Mouse (Mus musculus) embryonic facial prominence, embryonic 10.5 days (tissue): Measurements from ENCODE around the gene Bcl2l14. TPM values are rescaled to one million over a fixed set of nuclear protein-coding genes. Genes with fewer than 3 reads are reported as not detected.

ENCODE experiments used
- DNase-seq: peaks from one replicate; pipeline ENCODE4 v3.0.0-alpha.2; 2017; ENCODE audit warnings: low spot score
- H3K27ac ChIP-seq: fragments of 300-500 bp; sonication (generic); replicated peaks from 2 replicates; pipeline ENCODE4 v1.5.1; 2016; ENCODE audit warnings: mild to moderate bottlenecking
- H3K27me3 ChIP-seq: fragments of 300-500 bp; sonication (generic); replicated peaks from 2 replicates; pipeline ENCODE4 v1.6.1; 2016; ENCODE audit warnings: low read depth, mild to moderate bottlenecking; ENCODE audit not compliant: poor library complexity, severe bottlenecking
- H3K36me3 ChIP-seq: fragments of 300-500 bp; sonication (generic); replicated peaks from 2 replicates; pipeline ENCODE4 v1.6.1; 2016; ENCODE audit warnings: mild to moderate bottlenecking, moderate library complexity
- H3K4me1 ChIP-seq: fragments of 300-500 bp; sonication (generic); 2 replicates; pipeline ENCODE4 v1.6.1; 2016
- H3K4me3 ChIP-seq: fragments of 300-500 bp; sonication (generic); 2 replicates; pipeline ENCODE4 v1.5.1; 2016; ENCODE audit warnings: mild to moderate bottlenecking, moderate library complexity
- H3K9me3 ChIP-seq: fragments of 300-500 bp; sonication (generic); 2 replicates; pipeline ENCODE4 v1.6.1; 2016; ENCODE audit warnings: mild to moderate bottlenecking
- WGBS: fragments of 180-500 bp; shearing (Covaris S2); methylation state at CpG from one replicate; pipeline ENCODE4 v1.1.7; 2016; 5-methylcytosine and 5-hydroxymethylcytosine counted together
- polyA plus RNA-seq: library from polyadenylated mRNA; unstranded; fragments of >200 nt; fragmentation: Nextera tagmentation; extraction: Ambion mirVana; gene quantifications from 2 replicates; pipeline ENCODE4 v1.2.1, GENCODE M21; 2016

Bcl2l14 gene
- polyA plus RNA-seq, 1 experiment from 2014 or later, result 0.74 TPM

- H3K4me3 ChIP-seq, result no peak overlapping the region
- no peaks in the 10 kb centered on the region for H3K36me3 ChIP-seq
- DNase-seq, result no peak
- H3K4me1 ChIP-seq, result peaks cover 14% of the 10 kb centered on the region
- H3K9me3 ChIP-seq, result no peaks in the 10 kb centered on the region
- 60% methylated on average over 4 of the region's 4 CpGs for WGBS
- H3K27me3 ChIP-seq, result no peaks in the 10 kb centered on the region
- no peak overlapping the region; the same call in 1 of the 2 replicates for H3K27ac ChIP-seq
Observed at GRCm38 (mm10) chr6:134414532-134414883, 18.4 kb downstream of the Bcl2l14 start.

GRCm38 (mm10) chr6:134416556-134417105 is 20.5 kb downstream of the Bcl2l14 start:
- H3K36me3 ChIP-seq, result no peaks in the 10 kb centered on the region
- no peaks in the 10 kb centered on the region for H3K9me3 ChIP-seq
- DNase-seq, result no peak
- no peak overlapping the region for H3K27ac ChIP-seq
- WGBS, result 46% methylated on average over 3 of the region's 3 CpGs
- no peaks in the 10 kb centered on the region for H3K27me3 ChIP-seq
- H3K4me3 ChIP-seq, result no peak overlapping the region
- H3K4me1 ChIP-seq, result peaks cover 14% of the 10 kb centered on the region

DNA sequence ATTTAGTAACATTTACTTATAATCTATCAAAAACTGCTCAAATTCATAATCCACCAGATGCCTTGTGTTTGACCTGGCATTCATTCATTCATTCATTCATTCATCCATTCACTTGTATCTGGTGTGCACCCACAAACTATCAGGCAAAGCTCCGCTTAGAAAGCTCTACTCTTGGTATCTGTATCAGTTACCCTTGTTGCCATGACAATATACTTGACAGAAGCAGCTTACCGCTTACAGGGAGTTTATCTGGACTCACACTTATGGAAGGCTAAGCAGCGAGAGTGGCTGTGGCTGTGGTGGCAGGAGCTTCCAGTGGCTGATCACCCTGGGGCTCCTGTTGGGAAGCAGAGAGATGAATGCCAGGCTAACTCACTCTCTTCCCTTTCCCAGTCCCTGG is 21.8 kb downstream of the Bcl2l14 start:
- no peaks in the 10 kb centered on the region for H3K9me3 ChIP-seq
- WGBS, result 77% methylated on average over 3 of the region's 3 CpGs
- no peak for DNase-seq
- no peaks in the 10 kb centered on the region for H3K36me3 ChIP-seq
- no peaks in the 10 kb centered on the region for H3K27me3 ChIP-seq
- no peak overlapping the region for H3K27ac ChIP-seq
- H3K4me1 ChIP-seq, result peaks cover 14% of the 10 kb centered on the region
- H3K4me3 ChIP-seq, result no peak overlapping the region

GRCm38 (mm10) chr6:134420375-134420774 is 24.3 kb downstream of the Bcl2l14 start:
- WGBS, result 83% methylated on average over 8 of the region's 8 CpGs
- no peaks in the 10 kb centered on the region for H3K36me3 ChIP-seq
- no peaks in the 10 kb centered on the region for H3K9me3 ChIP-seq
- peaks cover 9% of the 10 kb centered on the region; the same call in 1 of the 2 replicates for H3K4me1 ChIP-seq
- no peak overlapping the region for H3K27ac ChIP-seq
- no peaks in the 10 kb centered on the region for H3K27me3 ChIP-seq
- H3K4me3 ChIP-seq, result no peak overlapping the region
- no peak for DNase-seq

GRCm38 (mm10) chr6:134421921-134422320 is 25.8 kb downstream of the Bcl2l14 start:
- Histone ChIP-seq H3K4me3 (no peak overlapping the region), H3K9me3 (no peaks in the 10 kb centered on the region), H3K36me3 (no peaks in the 10 kb centered on the region), H3K27me3 (no peaks in the 10 kb centered on the region), H3K27ac (no peak overlapping the region), H3K4me1 (0 out of 2 replicates have a peak, but pooled peaks cover 5% of the 10 kb centered on the region)
- no peak for DNase-seq
- 94% methylated on average over 6 of the region's 6 CpGs for WGBS

GRCm38 (mm10) chr6:134425216-134425717 is 29.1 kb downstream of the Bcl2l14 start:
- DNase-seq, result peak; percentile 70
- Histone ChIP-seq H3K27ac (no peak overlapping the region), H3K36me3 (no peaks in the 10 kb centered on the region), H3K27me3 (no peaks in the 10 kb centered on the region), H3K9me3 (no peaks in the 10 kb centered on the region), H3K4me1 (0 out of 2 replicates have a peak, but pooled peaks cover 3% of the 10 kb centered on the region), H3K4me3 (no peak overlapping the region)
- 42% methylated on average over 11 of the region's 11 CpGs for WGBS

- Histone ChIP-seq H3K9me3 (no peaks in the 10 kb centered on the region), H3K4me3 (no peak overlapping the region), H3K36me3 (no peaks in the 10 kb centered on the region), H3K27ac (no peak overlapping the region), H3K27me3 (no peaks in the 10 kb centered on the region), H3K4me1 (peaks cover 3% of the 10 kb centered on the region; the same call in 1 of the 2 replicates)
- DNase-seq, result no peak
- WGBS, result 81% methylated on average over 3 of the region's 3 CpGs
Observed at GRCm38 (mm10) chr6:134427165-134427564, 31.0 kb downstream of the Bcl2l14 start.

DNA sequence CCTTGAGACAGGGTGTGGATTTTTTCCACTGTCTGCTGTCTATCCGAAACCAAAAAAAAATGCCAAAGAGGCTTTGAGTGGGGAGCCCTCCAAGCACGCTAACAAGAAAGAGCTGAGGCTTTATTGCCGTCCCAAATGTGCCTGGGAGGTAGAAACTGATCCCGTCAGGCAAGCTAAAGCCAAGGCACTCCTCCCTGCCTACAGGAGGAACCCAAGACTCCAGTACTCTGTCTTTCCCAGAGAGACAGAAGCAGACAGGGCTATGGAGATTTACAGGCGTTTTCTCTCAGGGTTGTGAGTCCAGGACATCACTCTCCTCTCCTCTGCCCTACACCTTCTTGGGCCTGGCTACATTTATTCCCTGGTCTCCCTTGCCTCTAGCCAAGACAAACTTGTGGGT is 32.3 kb downstream of the Bcl2l14 start:
- no peaks in the 10 kb centered on the region for H3K9me3 ChIP-seq
- no peaks in the 10 kb centered on the region for H3K27me3 ChIP-seq
- DNase-seq, result no peak
- H3K4me3 ChIP-seq, result no peak overlapping the region
- no peak overlapping the region; the same call in 1 of the 2 replicates for H3K27ac ChIP-seq
- no peaks in the 10 kb centered on the region for H3K36me3 ChIP-seq
- 61% methylated on average over 5 of the region's 5 CpGs for WGBS
- H3K4me1 ChIP-seq, result peaks cover 3% of the 10 kb centered on the region; the same call in 1 of the 2 replicates

- Histone ChIP-seq H3K9me3 (no peaks in the 10 kb centered on the region), H3K4me3 (no peak overlapping the region), H3K4me1 (peaks cover 12% of the 10 kb centered on the region; the same call in 1 of the 2 replicates), H3K27me3 (no peaks in the 10 kb centered on the region), H3K27ac (no peak overlapping the region), H3K36me3 (no peaks in the 10 kb centered on the region)
- DNase-seq, result no peak
- 85% methylated on average over 9 of the region's 9 CpGs for WGBS
Observed at GRCm38 (mm10) chr6:134430161-134430799, 34.2 kb downstream of the Bcl2l14 start.

GRCm38 (mm10) chr6:134431583-134431982 is 35.5 kb downstream of the Bcl2l14 start:
- no peaks in the 10 kb centered on the region for H3K36me3 ChIP-seq
- no peak for DNase-seq
- H3K27me3 ChIP-seq, result no peaks in the 10 kb centered on the region
- H3K4me3 ChIP-seq, result no peak overlapping the region
- WGBS, result 73% methylated on average over 4 of the region's 4 CpGs
- no peak overlapping the region for H3K27ac ChIP-seq
- H3K4me1 ChIP-seq, result peaks cover 9% of the 10 kb centered on the region; the same call in 1 of the 2 replicates
- no peaks in the 10 kb centered on the region for H3K9me3 ChIP-seq

- Histone ChIP-seq H3K27me3 (no peaks in the 10 kb centered on the region), H3K36me3 (no peaks in the 10 kb centered on the region), H3K4me3 (no peak overlapping the region), H3K4me1 (peaks cover 19% of the 10 kb centered on the region), H3K27ac (no peak overlapping the region), H3K9me3 (no peaks in the 10 kb centered on the region)
- DNase-seq, result no peak
- 87% methylated on average over 3 of the region's 3 CpGs for whole genome bisulfite sequencing
Observed at GRCm38 (mm10) chr6:134433281-134433680, 37.2 kb downstream of the Bcl2l14 start.

- Histone ChIP-seq H3K27me3 (no peaks in the 10 kb centered on the region), H3K9me3 (no peaks in the 10 kb centered on the region), H3K36me3 (no peaks in the 10 kb centered on the region), H3K27ac (no peak overlapping the region), H3K4me3 (no peak overlapping the region), H3K4me1 (peaks cover 26% of the 10 kb centered on the region)
- 80% methylated on average over 6 of the region's 6 CpGs for WGBS
- DNase-seq, result no peak
Observed at GRCm38 (mm10) chr6:134434044-134434443, 37.9 kb downstream of the Bcl2l14 start.

DNA sequence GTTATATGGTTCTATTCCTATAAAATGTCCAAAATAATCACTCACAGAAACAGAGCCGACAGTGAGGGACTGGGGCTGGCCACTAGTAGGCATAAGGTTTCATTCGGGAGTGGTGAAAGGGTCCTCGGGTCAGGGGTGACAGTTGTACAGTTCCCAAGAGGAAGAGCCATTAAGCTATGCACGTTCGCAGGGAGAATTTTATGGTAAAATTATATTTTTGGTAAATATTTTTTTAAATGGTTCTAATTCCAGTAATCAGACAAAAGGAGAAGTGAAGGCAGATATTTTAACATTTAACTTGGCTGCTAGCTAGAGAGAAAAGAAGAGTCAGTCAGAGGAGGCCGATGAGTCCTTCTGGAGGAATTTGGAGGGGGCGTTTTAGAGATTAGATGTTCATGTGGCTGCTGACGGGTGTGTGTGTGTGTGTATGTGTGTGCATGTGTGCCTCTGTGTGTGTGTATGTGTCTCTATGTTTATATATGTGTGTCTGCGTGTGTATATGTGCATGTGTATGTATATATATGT is 38.8 kb downstream of the Bcl2l14 start:
- WGBS, result 57% methylated on average over 9 of the region's 9 CpGs
- Histone ChIP-seq H3K9me3 (no peaks in the 10 kb centered on the region), H3K4me3 (no peak overlapping the region), H3K4me1 (peaks cover 35% of the 10 kb centered on the region), H3K36me3 (no peaks in the 10 kb centered on the region), H3K27me3 (no peaks in the 10 kb centered on the region), H3K27ac (no peak overlapping the region)
- no peak for DNase-seq
